Mouse (Mus musculus) left cerebral cortex, postnatal 14 days (tissue): ENCODE results near the gene Trip11. TPM values are rescaled to one million over a fixed set of nuclear protein-coding genes. Genes with fewer than 3 reads are reported as not detected.
A peak's percentile ranks its signal among the peaks of the same experiment; 100 is the strongest.

Experiments
- DNase-seq, 2 experiments: peaks; one replicate each; pipeline ENCODE4 v3.0.0; 2021 to 2022; ENCODE audit warnings: low spot score in 2 of 2, mixed read lengths in 1 of 2
- intact Hi-C: fragments of 180-260 bp; cut with DNase I; formaldehyde crosslinking; loops from one replicate; pipeline ENCODE4 v1.15.1; 2025
- total RNA-seq, 2 experiments: library from RNA; stranded (reverse); gene quantifications; 2 replicates each; pipeline ENCODE4 v1.2.3; 2021

Gene Trip11
- total RNA-seq, 2 experiments from 2014 or later: 24.3 to 25.2 TPM

GRCm38 (mm10) chr12:101833776-101834175 is 79.3 kb downstream of the Trip11 start:
- no peak for DNase-seq
- intact Hi-C loops: no loop called here

- intact Hi-C loops: no loop called here
Measured at GRCm38 (mm10) chr12:101833115-101833506, 80.0 kb downstream of the Trip11 start.

GRCm38 (mm10) chr12:101832179-101833114 is 80.6 kb downstream of the Trip11 start:
- DNase-seq: no peak
- intact Hi-C loops: no loop called here

More at GRCm38 (mm10) chr12:101833115-101833506, 80.0 kb downstream of the Trip11 start:
- DNase-seq: no peak

GRCm38 (mm10) chr12:101831221-101831620 is 81.8 kb downstream of the Trip11 start:
- intact Hi-C loops: no loop called here
- no peak for DNase-seq

- DNase-seq: no peak
- intact Hi-C loops: no loop called here
Measured at GRCm38 (mm10) chr12:101823161-101823560, 89.9 kb downstream of the Trip11 start.

- intact Hi-C loops: no loop called here
- DNase-seq: no peak
Measured at GRCm38 (mm10) chr12:101821596-101821995, 91.5 kb downstream of the Trip11 start.

GRCm38 (mm10) chr12:101819570-101819969 is 93.5 kb downstream of the Trip11 start:
- DNase-seq: no peak
- intact Hi-C loops: no loop called here

GRCm38 (mm10) chr12:101818608-101819370 is 94.3 kb downstream of the Trip11 start, which contains the start of gene Fbln5:
TSS of gene Fbln5 (minus strand) at chr12:101819055.
- intact Hi-C loops: no loop called here
- no peak for DNase-seq

- no peak for DNase-seq
- intact Hi-C loops: no loop called here
Measured at GRCm38 (mm10) chr12:101818246-101818607, 94.8 kb downstream of the Trip11 start.

- intact Hi-C loops: no loop called here
- DNase-seq: no peak
Measured at GRCm38 (mm10) chr12:101816810-101817209, 96.3 kb downstream of the Trip11 start.

- intact Hi-C loops: no loop called here
- no peak for DNase-seq
Measured at GRCm38 (mm10) chr12:101815796-101816195, 97.3 kb downstream of the Trip11 start.

GRCm38 (mm10) chr12:101814423-101814822 is 98.6 kb downstream of the Trip11 start:
- no peak for DNase-seq
- intact Hi-C loops: no loop called here

- no peak for DNase-seq
- intact Hi-C loops: no loop called here
Measured at GRCm38 (mm10) chr12:101811181-101811580, 101.9 kb downstream of the Trip11 start.

- intact Hi-C loops: no loop called here
- DNase-seq: peak in 1 of 2 experiments; percentile 19
Measured at GRCm38 (mm10) chr12:101810515-101810914, 102.6 kb downstream of the Trip11 start.

GRCm38 (mm10) chr12:101807400-101807799 is 105.7 kb downstream of the Trip11 start:
- intact Hi-C loops: no loop called here
- DNase-seq: no peak

GRCm38 (mm10) chr12:101802445-101802844 is 110.6 kb downstream of the Trip11 start:
- no peak for DNase-seq
- intact Hi-C loops: no loop called here

GRCm38 (mm10) chr12:101801744-101802143 is 111.3 kb downstream of the Trip11 start:
- DNase-seq: no peak
- intact Hi-C loops: no loop called here

GRCm38 (mm10) chr12:101801051-101801450 is 112.0 kb downstream of the Trip11 start:
- intact Hi-C loops: no loop called here
- DNase-seq: no peak

GRCm38 (mm10) chr12:101798189-101798922 is 114.7 kb downstream of the Trip11 start:
- intact Hi-C loops: no loop called here
- no peak for DNase-seq

GRCm38 (mm10) chr12:101794458-101794857 is 118.6 kb downstream of the Trip11 start:
- no peak for DNase-seq
- intact Hi-C loops: no loop called here
